Mouse (Mus musculus): ENCODE results near the gene Rtkn. TPM values are rescaled to one million over a fixed set of nuclear protein-coding genes. Genes with fewer than 3 reads are reported as not detected.
A peak's percentile ranks its signal among the peaks of the same experiment; 100 is the strongest.
"Not testable (repeated sequence)": the region's sequence is repeated elsewhere in the genome, so short reads cannot be mapped to it uniquely, and the experiment has no call there.

The Rtkn gene
- total and polyA plus RNA-seq, 3 experiments = 5.2 to 27.7 (median 6.7) TPM

DNA sequence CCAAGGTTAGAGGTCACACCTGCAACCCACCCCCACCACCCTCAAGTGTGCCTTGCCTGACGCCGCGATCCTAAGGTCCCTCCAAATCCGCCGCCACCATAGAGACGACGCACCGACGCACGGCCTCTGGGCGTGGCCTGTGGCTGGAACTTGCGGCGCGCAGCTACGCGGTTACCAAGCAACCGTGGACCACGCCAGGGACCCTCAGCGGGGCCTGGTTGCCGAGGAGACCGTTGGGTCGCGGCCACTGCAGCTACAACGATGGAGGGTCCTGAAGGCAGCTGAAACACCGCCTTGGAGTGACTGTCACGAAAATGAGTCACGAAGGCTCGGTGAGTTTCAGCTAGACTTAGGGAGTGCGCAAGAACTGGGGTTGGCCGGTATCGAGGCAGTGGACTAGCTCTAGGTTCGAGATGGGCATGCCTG is 21.0 kb downstream of the Rtkn start, which contains the start of the genes Wdr54 and 1700003E16Rik:
Gene Wdr54 (minus strand): TSS at position 139 of the 426 bp plus-strand sequence.
Gene 1700003E16Rik (plus strand): TSS at position 146 of the 426 bp plus-strand sequence.
- Histone ChIP-seq H3K79me2 (replicated peaks; ENCODE audit: control insufficient read depth, insufficient read depth, low read length) (no peaks in the 10 kb centered on the region), H3K27me3 (ENCODE audit: control insufficient read depth, insufficient read depth, low read length) (no peaks in the 10 kb centered on the region), H3K36me3 (ENCODE audit: control insufficient read depth, insufficient read depth, low read length) (no peaks in the 10 kb centered on the region), H3K9ac (ENCODE audit: low read depth, low read length) (peak within 1 kb of the TSS; percentile 53), H3K4me1 (ENCODE audit: control insufficient read depth, insufficient read depth, low read length) (peaks cover 1% of the 10 kb centered on the region; the same call in 1 of the 2 replicates), H3K27ac (no peak within 1 kb of the TSS), H3K4me3 (peak within 1 kb of the TSS; percentile 52)
- WGBS = 2% methylated on average over 32 of the region's 32 CpGs
- peak; percentile 66 to 75 for DNase-seq
- intact Hi-C loops (cut with DNase I) = no loop called here
- TF ChIP-seq POLR2A (IDR thresholded peaks at IDR 0.05; ENCODE audit: insufficient read depth, low read depth, low read length) (no peak), EP300 (IDR thresholded peaks at IDR 0.05; ENCODE audit: insufficient read depth, low read depth, low read length) (no peak), CTCF (IDR thresholded peaks at IDR 0.05) (no peak)

DNA sequence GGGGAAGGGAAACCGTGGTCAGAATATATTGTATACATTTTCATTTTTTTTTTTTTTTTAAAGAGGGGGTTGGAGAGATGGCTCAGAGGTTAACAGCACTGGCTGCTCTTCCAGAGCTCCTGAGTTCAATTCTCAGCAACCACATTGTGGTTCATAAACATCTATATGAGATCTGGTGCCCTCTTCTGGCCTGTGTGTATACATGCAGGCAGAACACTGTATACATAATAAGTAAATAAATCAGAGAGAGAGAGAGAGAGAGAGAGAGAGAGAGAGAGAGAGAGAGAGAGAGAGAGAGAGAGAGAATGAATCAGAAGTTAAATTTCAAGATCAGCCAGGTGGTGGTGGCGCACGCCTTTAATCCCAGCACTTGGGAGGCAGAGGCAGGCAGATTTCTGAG is 24.2 kb downstream of the Rtkn start:
- not testable (repeated sequence) for H3K27ac ChIP-seq; DNase-seq; H3K9ac ChIP-seq (ENCODE audit: low read depth, low read length); H3K27me3 ChIP-seq (ENCODE audit: control insufficient read depth, insufficient read depth, low read length); H3K4me3 ChIP-seq; H3K4me1 ChIP-seq (ENCODE audit: control insufficient read depth, insufficient read depth, low read length); H3K79me2 ChIP-seq (replicated peaks; ENCODE audit: control insufficient read depth, insufficient read depth, low read length); H3K36me3 ChIP-seq (ENCODE audit: control insufficient read depth, insufficient read depth, low read length)
- WGBS = 25% methylated on average over 3 of the region's 3 CpGs
- intact Hi-C loops (cut with DNase I) = loop anchor here (2.0 kb wide), 3 partner anchors 19 to 53 kb away; no protein-coding TSS in a partner anchor
- peak; percentile 66 for TF ChIP-seq CTCF (IDR thresholded peaks at IDR 0.05)

DNA sequence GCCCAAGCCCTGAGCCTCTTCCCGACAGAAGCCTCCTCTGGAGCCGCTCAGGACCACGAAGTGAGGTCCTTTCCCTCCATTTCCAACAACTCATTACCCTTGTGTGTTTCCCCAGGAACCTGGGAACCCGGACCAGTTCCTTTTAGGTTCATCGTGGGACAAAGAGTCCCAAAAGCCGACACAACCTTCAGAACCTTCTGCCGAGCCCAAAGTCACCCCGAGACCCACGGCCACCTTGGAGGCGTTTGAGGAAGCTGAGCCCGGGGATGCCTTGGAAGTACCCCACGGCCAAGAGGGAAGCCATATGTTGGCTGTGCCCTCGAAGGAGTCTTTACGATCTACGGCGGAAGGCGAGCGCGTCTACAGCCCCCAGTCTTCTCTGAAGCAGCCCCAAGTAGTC is 26.2 kb downstream of the Rtkn start:
- Histone ChIP-seq H3K79me2 (replicated peaks; ENCODE audit: control insufficient read depth, insufficient read depth, low read length) (0 out of 2 replicates have a peak, but pooled peaks cover 2% of the 10 kb centered on the region), H3K27me3 (ENCODE audit: control insufficient read depth, insufficient read depth, low read length) (peaks cover 2% of the 10 kb centered on the region; the same call in 1 of the 2 replicates), H3K36me3 (ENCODE audit: control insufficient read depth, insufficient read depth, low read length) (no peaks in the 10 kb centered on the region), H3K4me3 (no peak overlapping the region), H3K27ac (no peak overlapping the region), H3K4me1 (ENCODE audit: control insufficient read depth, insufficient read depth, low read length) (peaks cover 3% of the 10 kb centered on the region; the same call in 1 of the 2 replicates), H3K9ac (ENCODE audit: low read depth, low read length) (no peak overlapping the region)
- WGBS = 33% methylated on average over 19 of the region's 19 CpGs
- no peak for DNase-seq
- intact Hi-C loops (cut with DNase I) = loop anchor here (2.0 kb wide), 1 partner anchor 165 kb away; no protein-coding TSS in a partner anchor
- no peak for TF ChIP-seq EP300 (IDR thresholded peaks at IDR 0.05; ENCODE audit: insufficient read depth, low read depth, low read length)

DNA sequence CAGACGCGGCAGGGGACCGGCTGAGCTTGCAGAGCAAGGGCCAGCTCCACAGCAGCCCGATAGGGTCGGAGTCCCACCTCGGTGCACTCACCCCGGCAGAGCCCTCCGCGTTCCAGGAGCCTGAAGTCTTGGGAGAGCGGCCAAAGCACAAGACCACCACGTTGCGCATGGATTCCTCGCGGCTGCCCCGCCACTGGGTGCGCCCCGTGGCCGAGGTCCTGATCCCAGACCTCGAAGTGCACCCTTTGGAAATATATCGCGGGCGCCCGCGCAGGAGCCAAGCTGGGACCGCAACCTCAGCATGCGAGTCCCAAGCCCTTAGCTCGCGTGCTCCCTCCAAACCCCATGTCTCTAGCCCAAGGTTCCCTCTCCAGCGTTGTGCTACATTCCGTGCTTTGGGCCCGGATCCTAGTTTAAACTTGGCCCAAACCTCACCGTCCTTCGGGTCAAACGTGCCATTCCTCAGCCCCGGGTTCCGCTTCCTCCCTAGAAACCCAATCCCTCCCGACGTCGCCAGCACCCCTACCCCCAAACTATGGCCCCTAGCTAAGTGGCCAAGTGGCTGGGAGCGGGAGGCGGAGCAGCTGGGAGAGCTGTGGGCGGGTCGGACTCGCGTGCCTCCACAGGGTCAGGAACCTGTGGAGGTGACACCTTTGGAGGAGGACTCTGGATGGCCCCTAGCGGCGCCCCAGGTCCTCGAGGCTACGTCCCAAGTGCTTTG is 26.8 kb downstream of the Rtkn start:
- Histone ChIP-seq H3K79me2 (replicated peaks; ENCODE audit: control insufficient read depth, insufficient read depth, low read length) (0 out of 2 replicates have a peak, but pooled peaks cover 2% of the 10 kb centered on the region), H3K9ac (ENCODE audit: low read depth, low read length) (peak overlapping the region; percentile 27), H3K4me3 (peak overlapping the region; percentile 27), H3K27ac (peak overlapping the region; percentile 12; the same call in 1 of the 2 replicates), H3K36me3 (ENCODE audit: control insufficient read depth, insufficient read depth, low read length) (no peaks in the 10 kb centered on the region), H3K4me1 (ENCODE audit: control insufficient read depth, insufficient read depth, low read length) (peaks cover 1% of the 10 kb centered on the region; the same call in 1 of the 2 replicates), H3K27me3 (ENCODE audit: control insufficient read depth, insufficient read depth, low read length) (peaks cover 2% of the 10 kb centered on the region; the same call in 1 of the 2 replicates)
- 1% methylated on average over 49 of the region's 49 CpGs for WGBS
- no peak for TF ChIP-seq CTCF (IDR thresholded peaks at IDR 0.05)
- TF ChIP-seq POLR2A (IDR thresholded peaks at IDR 0.05; ENCODE audit: insufficient read depth, low read depth, low read length) = no peak
- no peak for TF ChIP-seq EP300 (IDR thresholded peaks at IDR 0.05; ENCODE audit: insufficient read depth, low read depth, low read length)
- peak; percentile 61 to 65 for DNase-seq
- intact Hi-C loops (cut with DNase I) = loop anchor here (2.0 kb wide), 1 partner anchor 165 kb away; no protein-coding TSS in a partner anchor

DNA sequence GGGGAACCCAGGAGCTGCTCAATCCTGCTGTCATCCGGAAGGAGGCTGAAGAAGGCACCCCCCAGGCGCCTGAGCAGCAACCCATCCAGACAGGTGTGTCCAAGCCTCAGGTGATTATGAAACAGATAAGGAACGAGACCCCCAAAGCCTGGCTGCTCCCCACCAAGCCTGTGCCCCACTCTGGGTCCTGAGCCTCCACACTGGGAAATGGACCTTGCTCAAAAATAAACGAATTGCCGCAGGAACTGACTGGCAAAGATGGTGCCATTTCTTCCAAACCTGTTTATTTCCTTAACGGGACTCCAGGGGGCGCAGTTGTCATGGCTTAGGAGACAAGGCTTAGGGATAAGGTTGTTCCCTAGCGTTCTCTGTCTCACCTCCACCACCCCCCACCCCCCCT is 27.4 kb downstream of the Rtkn start:
- H3K27ac ChIP-seq = peak overlapping the region; percentile 12; the same call in 1 of the 2 replicates
- peaks cover 2% of the 10 kb centered on the region; the same call in 1 of the 2 replicates for H3K27me3 ChIP-seq (ENCODE audit: control insufficient read depth, insufficient read depth, low read length)
- TF ChIP-seq CTCF (IDR thresholded peaks at IDR 0.05) = peak; percentile 72
- no peak for TF ChIP-seq POLR2A (IDR thresholded peaks at IDR 0.05; ENCODE audit: insufficient read depth, low read depth, low read length)
- 0 out of 2 replicates have a peak, but pooled peaks cover 2% of the 10 kb centered on the region for H3K79me2 ChIP-seq (replicated peaks; ENCODE audit: control insufficient read depth, insufficient read depth, low read length)
- 1% methylated on average over 8 of the region's 8 CpGs for WGBS
- H3K9ac ChIP-seq (ENCODE audit: low read depth, low read length) = no peak overlapping the region
- H3K36me3 ChIP-seq (ENCODE audit: control insufficient read depth, insufficient read depth, low read length) = no peaks in the 10 kb centered on the region
- H3K4me3 ChIP-seq = peak overlapping the region; percentile 27
- H3K4me1 ChIP-seq (ENCODE audit: control insufficient read depth, insufficient read depth, low read length) = peaks cover 1% of the 10 kb centered on the region; the same call in 1 of the 2 replicates
- peak; percentile 36 to 62 for DNase-seq
- intact Hi-C loops (cut with DNase I) = no loop called here
